ENCODE assay signal across 8 mouse cellular contexts in the genomic region with DNA sequence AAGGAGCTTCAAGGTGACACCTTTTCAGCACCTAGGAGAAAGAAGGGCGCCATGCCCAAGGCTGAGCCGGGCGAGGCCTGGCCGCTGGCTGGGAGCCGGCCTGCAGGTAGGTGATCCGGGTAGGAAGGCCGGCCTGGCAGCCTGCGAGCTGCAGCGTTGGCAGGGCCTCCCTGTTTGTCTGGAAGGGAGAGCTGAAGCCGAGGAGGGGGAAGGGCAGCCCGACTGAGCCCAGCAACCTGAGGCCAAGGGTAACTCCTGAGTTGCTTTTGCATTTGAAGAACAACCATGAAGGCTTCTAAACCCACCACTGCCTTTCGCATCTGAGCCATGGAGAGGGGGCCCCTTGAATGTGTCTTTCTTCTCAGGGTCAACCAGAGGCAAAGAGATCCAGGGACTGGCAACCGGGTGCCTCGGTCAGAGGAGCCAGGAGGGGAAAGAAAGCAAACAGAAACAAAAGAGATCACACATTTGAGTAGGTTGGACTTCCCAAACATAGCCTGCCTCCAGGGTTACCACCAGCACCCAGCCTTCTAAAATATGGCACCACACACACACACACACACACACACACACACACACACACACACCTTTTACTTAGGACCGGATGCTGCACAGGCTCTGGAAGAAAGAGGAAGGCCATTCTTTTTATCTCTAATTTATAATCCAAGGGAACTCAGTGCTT. TPM values are rescaled to one million over a fixed set of nuclear protein-coding genes. Genes with fewer than 3 reads are reported as not detected.
A peak's percentile ranks its signal among the peaks of the same experiment; 100 is the strongest.
DNase-seq lines count a peak whose midpoint lies in the region; ATAC-seq and TF ChIP-seq lines count a peak whose summit lies in the region.

No protein-coding gene starts in this region.

- H3K4me3 ChIP-seq in liver, embryonic 16.5 days (ENCODE audit: low read depth, low read length): no peak overlapping the region
- H3K4me3 ChIP-seq in olfactory bulb, adult 2 months (ENCODE audit: insufficient read depth, low read depth, low read length): no peak overlapping the region

- peak overlapping the region; percentile 62 for H3K27ac ChIP-seq in liver, embryonic 16.5 days (ENCODE audit: low read length)
- H3K27ac ChIP-seq in olfactory bulb, adult 2 months (ENCODE audit: insufficient read depth, low read depth, low read length): peak overlapping the region; percentile 100

- no peak for ATAC-seq in liver, embryonic 16.5 days (ENCODE audit: low read depth)

- TF ChIP-seq POLR2A in olfactory bulb, adult 2 months (IDR thresholded peaks at IDR 0.05; ENCODE audit: insufficient read depth, low read depth, low read length): no peak

- no peak for TF ChIP-seq CTCF in olfactory bulb, adult 2 months (IDR thresholded peaks at IDR 0.05; ENCODE audit: insufficient read depth, low read depth, low read length)

- DNase-seq in ovary, postnatal 36 days (ENCODE audit: low spot score): peak; percentile 83
- DNase-seq in ovary, postnatal 10 days (ENCODE audit: low spot score): no peak
- peak; percentile 61 for DNase-seq in embryo, embryonic 10.5 days (ENCODE audit: low spot score)
- DNase-seq in heart, adult 8-10 months (ENCODE audit: low spot score): peak; percentile 79
- DNase-seq in kidney, adult 18-20 months: peak; percentile 90
- no peak for DNase-seq in spleen, adult 18-20 months

- H3K27me3 ChIP-seq in liver, embryonic 16.5 days (ENCODE audit: control insufficient read depth, insufficient read depth, low read depth, low read length): no peaks in the 10 kb centered on the region

- peaks cover 3% of the 10 kb centered on the region for H3K36me3 ChIP-seq in liver, embryonic 16.5 days (ENCODE audit: control insufficient read depth, insufficient read depth)

- no peaks in the 10 kb centered on the region for H3K9me3 ChIP-seq in liver, embryonic 16.5 days (replicated peaks; ENCODE audit: control insufficient read depth, low read length)

- peak overlapping the region; percentile 90; the same call in 1 of the 2 replicates for H3K4me2 ChIP-seq in liver, embryonic 16.5 days (ENCODE audit: low read depth, low read length)

- H3K4me1 ChIP-seq in liver, embryonic 16.5 days (ENCODE audit: control insufficient read depth, low read depth, low read length): peaks cover 89% of the 10 kb centered on the region
- peaks cover 68% of the 10 kb centered on the region for H3K4me1 ChIP-seq in olfactory bulb, adult 2 months (ENCODE audit: control insufficient read depth, insufficient read depth, low read length)

- 57% methylated on average over 15 of the region's 15 CpGs for WGBS in liver, embryonic 16.5 days (ENCODE audit: insufficient replicate concordance)
- 5% methylated on average over 15 of the region's 15 CpGs for WGBS in olfactory bulb, adult 2 months

- H3K9ac ChIP-seq in liver, embryonic 16.5 days (ENCODE audit: low read depth, low read length): peak overlapping the region; percentile 5; the same call in 1 of the 2 replicates

RNA-seq across cellular contexts. Expression of gene Zmynd8, which starts 18.2 kb away (rescaled TPM):
- 10 to 100 TPM; 35.5 to 60.5 (median 45.4) TPM for total RNA-seq in heart, adult 8-10 months (2022)
- polyA plus RNA-seq in liver, embryonic 16.5 days (2015; fragmentation: Nextera tagmentation; extraction: Ambion mirVana): 20.0 and 23.6 TPM in 2 replicates
- 440 TPM in 1 of 2 replicates, not detected in the other for polyA plus RNA-seq in olfactory bulb, adult 2 months (2012; ENCODE audit: insufficient read depth, insufficient read length, low replicate concordance, missing spikeins)

Comparison
In these comparisons a context has a peak if more than half of its experiments do, and no peak if none do; other contexts are left out.
1. DNase-seq: peak in ovary, postnatal 36 days (single experiment), embryo, embryonic 10.5 days (single experiment), heart, adult 8-10 months (single experiment) and kidney, adult 18-20 months (single experiment); none in ovary, postnatal 10 days (single experiment) and spleen, adult 18-20 months (0 of 2).